Mouse (Mus musculus) brown adipose tissue, adult 24 weeks (tissue): Measurements from ENCODE around the gene Ccdc6. TPM values are rescaled to one million over a fixed set of nuclear protein-coding genes. Genes with fewer than 3 reads are reported as not detected.

ENCODE experiments used
- H3K27ac ChIP-seq: fragments of 200-500 bp; replicated peaks from 2 replicates; pipeline ENCODE4 v1.5.1; 2012; ENCODE audit warnings: low read depth, mild to moderate bottlenecking, low read length
- H3K4me1 ChIP-seq: fragments of 200-500 bp; 2 replicates; pipeline ENCODE4 v1.6.1; 2012; ENCODE audit warnings: low read length, mixed read lengths; ENCODE audit not compliant: control insufficient read depth, insufficient read depth, insufficient read length
- H3K4me3 ChIP-seq: fragments of 200-500 bp; 2 replicates; pipeline ENCODE4 v1.5.1; 2012; ENCODE audit warnings: low read depth, mild to moderate bottlenecking, low read length, moderate library complexity; ENCODE audit not compliant: insufficient read depth
- polyA plus RNA-seq: library from polyadenylated mRNA; stranded (reverse); fragments of >200 nt; gene quantifications from 2 replicates; pipeline ENCODE4 v1.2.4, GENCODE M21; 2012; ENCODE audit not compliant: missing spikeins, insufficient read depth, insufficient read length

Gene Ccdc6
- polyA plus RNA-seq, 1 experiment: 16.1 TPM

DNA sequence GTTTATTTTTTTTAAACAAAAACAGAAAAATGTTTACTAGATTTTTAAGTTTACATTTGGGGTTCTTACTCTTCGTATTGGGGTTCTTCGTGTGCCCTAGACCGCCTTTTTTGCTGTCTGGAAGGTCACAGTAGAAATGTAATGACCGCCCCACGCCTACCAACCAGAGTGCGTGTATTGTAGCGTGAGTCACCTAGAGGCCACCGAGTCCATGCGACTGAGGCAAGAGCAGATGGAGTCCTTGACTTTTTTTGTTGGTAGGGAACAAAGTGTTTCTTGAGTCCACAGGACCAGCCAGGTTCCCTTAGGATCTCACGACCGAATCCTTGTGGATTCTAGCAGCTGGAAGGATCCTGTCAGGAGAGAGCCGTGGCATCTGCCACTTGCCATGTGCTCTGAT, 63.9 kb downstream of the Ccdc6 start:
- no peak overlapping the region for H3K4me3 ChIP-seq
- no peak overlapping the region for H3K27ac ChIP-seq
- H3K4me1 ChIP-seq: no peaks in the 10 kb centered on the region; the same call in 1 of the 2 replicates

DNA sequence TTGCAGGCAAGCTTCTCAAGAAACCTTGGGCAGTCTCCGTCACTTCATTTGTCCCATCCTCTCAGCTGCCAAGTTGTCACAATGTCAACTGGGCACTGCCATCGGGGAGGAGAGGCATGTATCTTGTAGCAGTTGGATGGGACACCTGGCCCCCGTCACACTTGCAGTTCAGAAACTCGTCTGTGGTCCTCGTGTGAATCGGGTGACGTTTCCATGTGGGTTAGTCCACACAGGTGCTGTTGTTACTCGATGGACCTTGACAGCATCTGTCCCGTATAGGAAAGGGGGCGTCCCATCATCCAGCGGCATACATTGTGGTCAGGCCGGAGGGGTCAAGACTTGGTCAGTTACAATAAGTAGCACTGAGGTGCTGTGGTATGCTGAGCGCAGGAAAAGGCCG, 64.6 kb downstream of the Ccdc6 start:
- Histone ChIP-seq H3K4me3 (no peak overlapping the region), H3K27ac (no peak overlapping the region), H3K4me1 (no peaks in the 10 kb centered on the region; the same call in 1 of the 2 replicates)

DNA sequence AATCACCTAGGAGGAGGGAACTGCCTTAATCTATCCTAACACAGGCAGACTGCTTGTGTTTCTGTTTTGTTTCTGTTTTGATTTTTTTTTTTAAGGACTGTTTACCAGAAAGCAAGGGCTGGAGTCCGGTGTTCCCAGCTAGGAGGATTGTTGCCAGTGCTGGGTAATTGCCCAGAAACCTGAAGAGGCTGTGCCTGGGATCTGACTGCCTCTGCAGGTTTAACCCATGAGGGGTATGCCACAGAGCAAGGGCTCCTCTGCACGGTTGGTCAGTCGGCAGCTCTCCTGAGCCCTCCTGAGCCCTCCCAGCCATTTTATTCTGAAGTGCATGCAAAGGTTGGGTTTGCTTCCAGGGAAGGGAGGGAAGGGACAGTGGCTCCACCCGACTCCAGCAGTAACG, 66.8 kb downstream of the Ccdc6 start:
- Histone ChIP-seq H3K4me3 (no peak overlapping the region), H3K27ac (no peak overlapping the region), H3K4me1 (no peaks in the 10 kb centered on the region; the same call in 1 of the 2 replicates)

DNA sequence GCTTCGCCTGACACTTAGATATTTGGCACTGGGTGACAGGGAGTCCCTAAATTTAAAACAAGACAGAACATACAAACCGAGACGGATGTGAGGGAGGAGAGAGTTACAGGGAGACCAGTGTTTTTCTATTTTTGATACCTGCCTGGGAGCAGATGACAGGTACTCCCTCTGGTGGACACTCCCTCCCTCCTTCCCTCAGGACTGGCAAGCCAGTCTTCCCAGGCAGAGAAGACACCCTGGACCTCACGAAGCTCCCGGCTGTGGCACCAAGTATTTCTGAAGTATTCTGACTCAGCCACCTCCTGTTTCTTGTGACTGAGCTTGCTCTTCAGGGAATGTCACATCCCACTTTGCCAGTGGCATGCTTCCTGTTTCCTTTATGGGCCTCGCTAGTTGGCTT, 69.0 kb downstream of the Ccdc6 start:
- no peaks in the 10 kb centered on the region; the same call in 1 of the 2 replicates for H3K4me1 ChIP-seq
- no peak overlapping the region for H3K27ac ChIP-seq
- H3K4me3 ChIP-seq: no peak overlapping the region

DNA sequence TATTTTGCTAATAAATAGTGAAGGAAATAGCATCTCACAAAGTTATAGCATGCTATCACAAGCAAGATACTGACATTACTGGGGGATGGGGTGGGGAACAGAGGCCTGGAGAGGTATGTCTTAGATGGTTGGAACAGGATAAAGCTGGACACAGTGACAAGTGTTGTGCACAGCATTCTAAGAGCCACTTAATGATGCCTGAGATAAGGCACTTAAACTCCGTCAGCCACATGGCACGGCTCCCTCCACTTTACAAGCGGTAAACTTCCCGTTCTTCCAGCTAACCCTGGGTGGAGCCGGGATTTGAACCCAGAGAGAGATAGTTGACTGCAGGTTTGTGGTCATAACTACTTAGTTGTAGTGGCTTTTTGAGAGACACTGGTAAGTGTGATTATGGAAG, 69.5 kb downstream of the Ccdc6 start:
- H3K4me3 ChIP-seq: no peak overlapping the region
- H3K4me1 ChIP-seq: no peaks in the 10 kb centered on the region; the same call in 1 of the 2 replicates
- H3K27ac ChIP-seq: no peak overlapping the region

DNA sequence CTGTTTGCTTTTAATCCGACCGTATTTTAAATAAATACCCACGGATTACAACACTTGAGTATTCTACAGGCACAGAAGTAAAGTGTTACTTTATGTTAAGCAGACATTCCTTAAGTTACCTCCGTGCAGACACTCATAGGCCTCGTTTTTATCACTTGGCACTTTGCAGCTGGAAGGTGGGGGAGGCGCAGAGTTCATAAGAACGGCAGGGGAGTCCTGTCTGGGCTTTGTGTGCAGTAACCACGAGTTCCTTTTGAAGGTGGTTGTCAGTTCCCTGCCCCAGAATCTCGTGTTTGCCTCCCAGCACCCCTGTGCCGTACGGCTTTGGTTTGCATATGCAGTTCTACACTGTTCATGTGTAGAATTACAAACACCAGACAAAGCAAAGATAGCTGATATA, 70.7 kb downstream of the Ccdc6 start:
- H3K4me1 ChIP-seq: no peaks in the 10 kb centered on the region; the same call in 1 of the 2 replicates
- H3K4me3 ChIP-seq: no peak overlapping the region
- no peak overlapping the region for H3K27ac ChIP-seq

DNA sequence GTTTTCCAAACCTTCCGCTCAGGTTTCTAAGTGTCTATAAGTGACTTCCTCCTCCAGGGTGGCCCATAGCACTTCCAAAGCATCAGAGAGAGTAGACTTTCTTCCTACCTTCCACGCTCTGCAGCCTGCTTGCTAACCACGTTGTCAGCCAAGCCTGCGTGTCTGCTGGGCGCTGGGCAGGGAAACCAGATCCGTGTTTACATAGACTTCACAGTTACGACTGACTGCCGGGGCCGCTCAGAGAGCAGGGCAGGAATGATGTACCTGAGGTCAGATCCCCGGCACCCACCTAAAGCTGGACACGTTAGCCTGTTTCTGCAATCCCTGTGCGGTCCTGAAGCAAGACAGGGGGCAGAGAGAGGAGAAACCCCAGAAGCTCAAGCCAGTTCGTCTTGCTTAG, 71.5 kb downstream of the Ccdc6 start:
- no peak overlapping the region for H3K27ac ChIP-seq
- no peak overlapping the region for H3K4me3 ChIP-seq
- H3K4me1 ChIP-seq: no peaks in the 10 kb centered on the region; the same call in 1 of the 2 replicates

DNA sequence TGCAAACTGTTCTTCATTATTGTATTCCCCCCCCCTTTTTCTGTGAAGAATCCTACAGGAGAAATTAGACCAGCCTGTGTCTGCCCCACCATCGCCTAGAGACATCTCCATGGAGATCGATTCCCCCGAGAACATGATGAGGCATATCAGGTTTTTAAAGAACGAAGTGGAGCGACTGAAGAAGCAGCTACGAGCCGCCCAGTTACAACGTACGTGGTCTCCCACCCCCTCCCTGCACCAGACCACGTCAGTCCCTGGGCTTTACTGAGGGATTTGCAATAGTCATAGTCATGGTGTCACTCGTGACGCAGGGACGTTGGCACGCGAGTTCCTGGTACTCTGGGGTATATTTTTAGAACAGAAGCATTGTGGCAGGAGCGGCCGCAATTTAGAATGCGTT, 72.1 kb downstream of the Ccdc6 start:
- H3K4me3 ChIP-seq: no peak overlapping the region
- H3K4me1 ChIP-seq: no peaks in the 10 kb centered on the region
- H3K27ac ChIP-seq: no peak overlapping the region

DNA sequence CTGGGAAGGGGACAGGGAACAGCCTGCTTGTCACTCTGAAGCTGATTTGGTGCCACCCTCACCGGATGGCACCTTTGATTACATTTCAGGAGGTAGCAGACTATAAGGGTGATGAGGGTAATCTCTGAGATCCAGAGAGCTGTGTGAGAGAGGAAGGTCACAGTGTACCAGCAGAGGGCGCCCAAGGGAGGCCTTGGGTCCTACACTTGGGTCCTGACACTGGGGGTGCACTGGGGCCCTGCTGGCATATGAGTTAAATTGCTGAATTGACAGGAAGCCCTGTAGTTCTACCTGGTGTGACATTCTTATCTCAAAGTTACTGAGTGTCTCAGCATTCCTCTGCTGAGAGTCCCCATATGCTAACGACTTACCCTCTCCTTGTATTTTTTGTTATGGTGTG, 76.4 kb downstream of the Ccdc6 start:
- Histone ChIP-seq H3K4me3 (no peak overlapping the region), H3K27ac (no peak overlapping the region), H3K4me1 (no peaks in the 10 kb centered on the region)

DNA sequence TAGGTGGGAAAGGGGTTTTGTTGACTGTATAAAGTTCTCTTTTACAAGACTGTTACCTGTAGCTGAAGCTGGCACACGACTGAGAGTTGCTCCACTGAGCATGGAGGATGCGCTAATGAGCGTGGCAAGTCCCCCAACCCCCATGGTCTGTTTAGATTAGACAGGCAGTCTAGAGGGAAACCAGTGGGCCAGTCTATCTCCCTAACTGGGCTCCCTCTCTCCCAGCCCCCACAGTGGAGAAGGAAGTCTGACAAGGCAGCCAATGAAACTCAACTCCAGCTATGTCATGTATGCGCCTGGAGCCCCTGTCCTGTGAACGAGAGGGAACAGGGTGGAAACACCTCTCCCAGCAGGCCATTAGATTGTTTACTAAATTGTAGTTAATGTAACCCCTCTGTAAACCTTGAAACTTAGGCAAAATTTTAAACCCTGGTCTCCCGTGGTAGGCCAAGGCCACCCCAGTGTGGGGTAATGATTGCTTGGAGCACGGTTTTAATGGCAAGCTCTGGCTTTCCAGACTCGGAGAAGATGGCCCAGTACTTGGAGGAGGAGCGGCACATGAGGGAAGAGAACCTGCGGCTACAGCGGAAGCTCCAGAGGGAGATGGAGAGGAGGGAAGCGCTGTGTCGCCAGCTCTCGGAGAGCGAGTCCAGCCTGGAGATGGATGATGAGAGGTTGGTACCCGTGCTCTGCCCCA, 77.7 kb downstream of the Ccdc6 start:
- no peak overlapping the region for H3K4me3 ChIP-seq
- no peaks in the 10 kb centered on the region for H3K4me1 ChIP-seq
- no peak overlapping the region for H3K27ac ChIP-seq

DNA sequence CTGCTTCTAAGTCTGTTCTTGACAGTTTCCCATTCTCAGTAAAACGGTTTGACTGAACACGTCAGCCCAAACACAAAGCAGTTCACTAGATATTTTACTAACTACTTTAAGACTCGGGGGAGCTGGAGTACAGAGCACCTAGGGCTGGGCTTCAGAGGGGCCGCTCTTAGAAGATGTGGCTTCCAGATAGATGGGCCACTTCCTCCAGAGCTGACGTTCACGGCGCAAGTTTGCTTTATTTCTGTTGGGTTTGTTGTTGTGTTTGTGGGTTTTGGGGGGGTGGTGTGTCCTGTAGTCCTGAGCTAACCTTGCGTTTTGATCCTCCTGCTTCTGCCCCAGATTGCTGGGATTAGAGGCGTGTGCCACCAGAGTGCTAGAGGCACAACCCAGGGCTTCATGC, 83.8 kb downstream of the Ccdc6 start:
- no peak overlapping the region for H3K4me3 ChIP-seq
- no peak overlapping the region for H3K27ac ChIP-seq
- peaks cover 9% of the 10 kb centered on the region for H3K4me1 ChIP-seq

DNA sequence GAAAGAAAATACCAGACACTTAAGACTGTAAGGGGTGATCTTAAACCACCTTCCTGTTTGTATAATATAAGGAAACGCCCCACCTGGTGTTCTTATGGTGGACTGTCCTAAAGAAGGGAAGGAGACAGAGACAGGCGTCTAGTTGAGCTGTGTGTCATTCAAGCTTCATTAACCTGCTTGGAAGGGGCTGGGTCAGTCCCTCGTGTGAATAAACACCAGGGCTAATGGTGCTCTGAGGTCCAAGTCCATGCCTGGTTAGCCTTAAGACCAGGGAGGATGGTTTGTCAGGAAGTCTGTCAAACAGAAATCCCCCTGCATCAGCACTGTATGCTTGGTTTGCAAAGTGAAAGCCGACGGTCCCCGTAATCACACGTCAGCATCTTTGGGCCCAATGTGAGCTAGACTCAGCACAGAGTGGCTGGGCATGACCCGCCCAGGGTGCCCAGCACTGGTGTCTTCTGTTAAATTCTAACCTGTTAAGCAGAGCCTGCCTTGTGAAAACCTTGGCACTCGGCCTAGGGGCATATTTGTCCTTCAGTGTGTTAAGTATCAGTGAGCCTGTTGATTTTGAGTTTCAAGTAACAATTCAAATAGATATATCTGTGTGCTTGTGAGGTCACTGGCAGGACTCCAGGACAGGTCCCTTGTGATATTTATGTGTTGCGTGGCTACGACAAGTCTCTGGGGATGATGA, 84.5 kb downstream of the Ccdc6 start:
- H3K4me1 ChIP-seq: peaks cover 9% of the 10 kb centered on the region
- H3K4me3 ChIP-seq: no peak overlapping the region
- no peak overlapping the region for H3K27ac ChIP-seq

DNA sequence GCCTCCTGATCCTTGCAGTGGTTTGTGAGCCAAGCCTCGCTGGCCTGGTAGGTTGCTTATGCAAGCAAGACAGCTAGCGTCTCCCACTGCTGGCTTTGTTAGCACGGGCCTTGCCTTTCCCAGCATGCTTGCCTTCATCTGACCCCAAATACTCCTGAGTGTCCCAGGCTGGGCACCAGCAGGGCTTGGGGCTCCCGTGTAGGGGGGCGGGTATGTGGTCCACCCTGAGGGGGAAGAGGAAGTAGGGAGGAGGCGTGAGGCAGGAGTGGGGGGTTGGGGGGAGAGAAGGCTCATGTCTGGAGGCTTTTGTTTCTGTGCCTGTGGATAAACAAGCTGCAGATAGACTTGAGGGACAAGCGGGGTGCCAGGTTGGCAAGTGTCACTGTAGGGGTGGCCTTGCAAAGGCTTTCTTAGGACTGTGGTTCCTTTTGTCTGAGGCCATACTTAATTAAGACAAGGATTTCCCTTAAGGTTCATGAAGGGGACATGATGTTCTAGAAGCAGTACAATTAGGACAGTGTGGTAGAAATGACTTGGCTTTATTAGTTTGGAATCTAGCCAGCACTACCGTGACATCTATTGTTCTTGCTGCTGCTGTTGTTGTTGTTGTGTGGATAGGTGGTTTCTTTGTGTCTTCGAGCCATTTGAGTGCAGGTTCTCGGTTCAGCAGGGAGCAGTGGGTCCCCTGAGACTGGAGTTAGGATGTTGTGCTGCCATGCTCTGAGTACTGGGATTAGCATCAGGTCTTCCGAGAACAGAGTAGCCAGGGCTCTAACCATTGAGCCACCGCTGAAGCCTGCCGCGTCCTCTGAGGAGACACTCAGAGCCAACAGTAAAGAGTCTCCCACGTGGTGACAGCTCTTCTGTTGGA, 86.5 kb downstream of the Ccdc6 start:
- Histone ChIP-seq H3K4me1 (peaks cover 11% of the 10 kb centered on the region), H3K4me3 (no peak overlapping the region), H3K27ac (peak overlapping the region; percentile 48)

DNA sequence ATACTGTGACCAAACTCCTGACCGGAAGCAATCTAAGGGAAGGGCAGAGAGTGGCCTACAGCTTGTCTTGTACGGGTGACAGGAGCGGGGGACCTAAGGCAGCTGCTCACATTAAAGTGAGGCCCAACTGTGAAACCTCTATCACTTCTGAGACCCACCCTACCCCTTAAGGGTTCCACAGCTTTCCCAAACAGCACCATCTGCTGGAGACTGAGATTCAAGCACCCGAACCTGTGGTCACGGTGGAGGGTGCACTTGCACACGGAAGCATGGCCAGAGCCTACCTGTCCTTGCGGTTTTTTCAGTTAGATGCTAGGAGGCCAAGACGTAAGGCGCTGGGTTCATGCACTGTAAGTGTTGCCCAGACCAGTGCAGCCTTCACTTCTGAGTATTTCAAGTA, 89.2 kb downstream of the Ccdc6 start:
- Histone ChIP-seq H3K4me3 (no peak overlapping the region), H3K4me1 (peaks cover 11% of the 10 kb centered on the region), H3K27ac (no peak overlapping the region)

DNA sequence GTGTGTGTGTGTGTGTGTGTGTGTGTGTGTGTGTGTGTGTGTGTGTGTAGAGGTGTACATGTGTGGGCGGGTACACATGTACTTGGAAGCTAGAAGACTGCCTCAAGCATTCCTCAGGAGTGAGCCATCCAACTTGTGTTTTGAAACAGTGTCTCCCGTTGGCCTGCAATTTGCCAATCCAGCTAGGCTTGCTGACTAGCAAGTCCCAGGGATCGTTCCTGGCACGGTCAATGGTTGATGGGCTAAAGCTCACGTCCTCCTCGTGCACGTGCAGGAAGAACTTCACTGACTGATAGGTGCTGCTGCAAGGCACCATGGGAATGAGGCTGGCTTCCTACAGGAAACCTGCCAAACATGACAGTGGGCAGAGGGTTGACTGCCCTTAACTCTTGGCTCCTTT, 89.7 kb downstream of the Ccdc6 start:
- Histone ChIP-seq H3K4me1 (peaks cover 11% of the 10 kb centered on the region), H3K27ac (no peak overlapping the region), H3K4me3 (no peak overlapping the region)
